Mouse (Mus musculus) layer of hippocampus, postnatal 36 days (tissue): ENCODE data around the gene Mier3. TPM values are rescaled to one million over a fixed set of nuclear protein-coding genes. Genes with fewer than 3 reads are reported as not detected.
A peak's percentile ranks its signal among the peaks of the same experiment; 100 is the strongest.

Source experiments
- DNase-seq, 2 experiments: peaks; one replicate each; pipeline ENCODE4 v3.0.0; 2022
- total RNA-seq, 2 experiments: library from RNA; stranded (reverse); gene quantifications; 2 replicates each; pipeline ENCODE4 v1.2.3; 2021

The Mier3 gene
- total RNA-seq = 10 to 100 TPM; 24.7 to 33.8 TPM

DNA sequence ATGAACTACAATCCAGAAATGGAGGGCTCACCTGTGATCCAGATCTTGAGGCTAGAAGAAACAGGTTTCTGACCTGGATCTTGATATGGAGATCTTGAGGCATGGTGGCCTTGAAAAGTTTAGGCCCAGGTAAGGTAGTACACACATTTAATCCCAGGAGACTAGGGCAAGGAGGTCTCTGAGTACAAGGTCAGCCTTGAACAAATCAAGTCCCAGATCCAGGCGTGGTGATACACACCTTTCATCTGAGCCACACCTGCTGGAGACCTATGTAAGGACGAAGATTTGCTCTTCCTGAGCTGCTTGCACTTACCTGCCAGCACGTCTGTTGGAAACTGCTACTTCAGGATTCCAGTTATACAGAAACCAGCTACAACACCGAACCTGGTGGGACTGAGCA is at the start of gene Mier3:
Gene Mier3 (plus strand): TSS at position 301 of the 400 bp plus-strand sequence.
- no peak for DNase-seq

DNA sequence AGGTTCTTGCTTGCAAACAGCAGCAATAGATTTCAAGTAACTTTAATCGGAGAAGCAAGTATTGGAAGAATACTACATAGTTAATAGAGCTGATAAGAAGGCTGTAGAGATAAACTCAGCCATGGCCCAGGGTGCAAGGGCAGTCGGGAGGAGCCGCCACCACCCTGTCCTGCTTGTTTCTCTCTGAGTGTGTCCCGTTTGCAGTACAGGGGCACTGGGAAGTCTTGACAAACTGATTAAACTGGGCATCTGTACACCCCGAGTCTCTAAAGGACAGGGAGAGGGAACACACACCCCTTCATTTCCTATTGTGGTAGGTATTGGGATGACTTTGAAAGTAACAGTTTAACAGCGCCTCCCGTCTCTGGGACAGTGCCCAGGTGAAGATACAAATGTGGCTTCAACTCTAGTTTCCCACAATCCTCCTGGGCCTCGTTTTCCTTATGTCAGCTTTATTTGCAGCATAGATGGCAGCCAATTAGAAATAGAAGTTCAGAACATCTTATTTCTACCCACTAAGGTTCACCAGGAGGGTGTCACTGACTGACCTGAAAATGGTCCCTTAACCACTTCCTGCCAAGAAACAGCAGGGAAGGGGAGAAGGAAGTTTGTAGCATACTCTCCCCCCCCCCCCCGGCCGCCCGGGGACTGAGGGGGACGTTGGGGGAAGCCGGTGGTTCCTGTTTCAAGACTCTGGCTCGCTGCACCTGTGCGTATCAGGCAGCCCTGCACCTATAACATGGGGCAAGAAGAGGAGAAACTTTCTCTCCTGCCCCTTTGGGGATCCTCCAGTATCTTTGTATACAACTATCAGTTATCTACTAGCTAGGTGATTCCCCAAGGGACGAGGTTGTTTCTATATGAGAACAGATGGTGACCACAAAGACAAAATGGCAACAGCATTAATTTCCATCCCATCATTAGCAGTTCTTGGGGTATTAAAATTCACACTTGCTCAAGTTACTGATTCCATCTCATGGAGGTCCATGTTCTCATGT is 46.3 kb upstream of the Mier3 start:
- DNase-seq = no peak

DNA sequence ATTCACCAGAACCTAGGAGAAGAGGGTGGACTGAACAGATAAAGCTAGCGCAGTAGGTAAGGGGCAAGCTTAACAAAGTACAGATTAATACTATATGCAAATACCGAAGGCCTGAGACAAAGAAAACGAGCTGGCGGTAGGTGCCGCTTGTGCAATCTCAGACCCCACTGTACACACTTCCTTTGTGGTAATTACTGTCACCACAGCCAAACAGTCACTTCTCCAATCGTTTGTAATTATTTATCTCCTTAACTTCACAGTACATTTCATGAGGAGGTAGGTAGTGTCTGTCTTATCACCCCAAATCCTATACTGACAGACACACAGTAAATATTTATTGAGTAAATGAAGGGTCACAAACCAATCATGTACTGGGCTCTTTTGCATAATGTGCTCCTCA is 40.5 kb upstream of the Mier3 start:
- no peak for DNase-seq

DNA sequence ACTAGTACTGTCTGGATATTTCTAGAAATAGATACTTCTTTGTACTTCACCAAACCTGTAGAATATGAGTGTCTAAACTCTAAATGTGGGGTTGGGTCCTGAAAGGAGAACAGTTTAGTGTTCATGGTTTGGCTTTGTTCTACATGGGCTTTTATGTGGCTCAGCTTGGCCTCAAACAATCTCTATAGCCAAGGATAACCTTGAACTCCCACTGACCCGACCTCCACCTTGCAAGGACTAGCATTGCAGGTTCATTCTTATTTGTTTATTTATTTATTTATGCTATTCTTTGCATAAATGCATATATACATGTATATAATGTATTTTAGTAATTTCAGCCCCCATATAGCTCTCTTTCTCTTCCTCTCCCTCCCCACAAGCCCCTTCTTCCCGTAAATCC is 37.1 kb upstream of the Mier3 start:
- DNase-seq = no peak

DNA sequence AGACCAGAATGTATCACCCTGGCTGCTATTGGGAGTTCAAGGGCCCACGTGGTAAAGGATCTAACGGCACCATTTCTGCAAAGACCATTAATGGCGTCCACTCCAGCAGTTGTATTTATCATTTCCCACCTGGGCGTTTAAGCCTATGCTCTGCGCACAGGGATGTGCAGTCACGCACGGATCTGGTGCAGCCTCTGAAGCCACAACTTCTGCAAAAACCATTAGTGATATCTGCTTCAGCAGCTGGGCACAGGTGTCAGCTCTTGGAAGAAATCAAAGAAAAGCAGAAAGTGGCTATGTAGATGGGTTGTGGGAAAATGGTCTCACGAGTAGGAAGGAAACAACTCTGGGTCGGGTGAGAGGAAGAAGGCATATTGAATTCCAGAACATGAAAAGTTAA is 34.6 kb upstream of the Mier3 start:
- no peak for DNase-seq

DNA sequence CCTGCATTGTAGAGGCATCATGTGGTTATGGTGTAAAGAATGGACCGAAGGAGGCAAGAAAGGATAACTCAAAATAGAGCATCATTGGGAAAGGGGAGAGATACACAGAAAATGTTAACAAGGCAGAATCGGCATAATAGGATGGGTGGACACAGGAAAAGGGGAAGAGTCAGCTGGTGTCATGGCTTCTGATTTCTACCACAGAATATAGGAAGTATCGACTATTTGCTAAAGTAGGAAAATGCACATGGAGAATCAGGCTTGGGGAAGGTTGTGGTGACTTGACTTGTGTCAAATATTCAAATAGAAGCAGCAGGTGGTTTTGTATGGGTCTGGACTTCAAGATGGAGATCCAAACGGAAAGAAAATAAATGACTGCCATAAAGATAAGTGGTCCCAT is 33.5 kb upstream of the Mier3 start:
- no peak for DNase-seq

DNA sequence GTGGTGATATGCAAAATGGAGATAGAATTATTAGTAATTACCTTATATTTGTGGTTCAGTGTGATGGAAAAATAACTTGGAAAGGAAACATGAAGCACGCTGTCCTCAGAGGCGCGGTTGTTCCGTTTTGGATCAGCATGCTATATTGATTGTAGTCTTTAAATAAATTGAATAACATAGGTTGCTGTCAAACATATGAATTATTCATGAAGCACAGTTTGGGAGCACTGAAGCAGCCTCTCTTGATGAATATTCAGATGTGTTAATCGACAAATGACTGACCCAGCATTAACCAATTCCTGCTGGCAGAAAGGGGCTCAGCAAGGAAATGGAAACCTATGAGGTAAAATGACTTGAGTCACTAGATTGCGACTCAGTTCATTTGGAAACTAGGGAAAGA is 29.8 kb upstream of the Mier3 start:
- DNase-seq = no peak

DNA sequence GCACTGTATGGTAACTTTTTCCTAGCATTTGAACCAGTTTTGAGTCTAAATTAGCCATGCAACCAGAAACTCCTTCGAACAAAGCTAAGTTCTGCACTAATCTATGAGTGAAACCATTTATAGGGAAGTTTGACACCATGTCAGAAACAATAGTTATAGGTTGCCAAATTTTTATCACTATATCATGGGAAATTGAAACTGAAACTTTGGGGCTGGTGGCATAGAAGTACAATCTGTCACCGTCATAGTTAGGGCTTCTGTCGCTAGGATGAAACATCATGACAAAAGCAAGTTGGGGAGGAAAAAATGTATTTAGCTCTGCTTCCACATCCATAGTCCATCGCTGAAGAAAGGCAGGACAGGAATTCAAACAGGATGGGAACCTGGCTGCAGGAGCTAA is 25.5 kb upstream of the Mier3 start:
- no peak for DNase-seq

DNA sequence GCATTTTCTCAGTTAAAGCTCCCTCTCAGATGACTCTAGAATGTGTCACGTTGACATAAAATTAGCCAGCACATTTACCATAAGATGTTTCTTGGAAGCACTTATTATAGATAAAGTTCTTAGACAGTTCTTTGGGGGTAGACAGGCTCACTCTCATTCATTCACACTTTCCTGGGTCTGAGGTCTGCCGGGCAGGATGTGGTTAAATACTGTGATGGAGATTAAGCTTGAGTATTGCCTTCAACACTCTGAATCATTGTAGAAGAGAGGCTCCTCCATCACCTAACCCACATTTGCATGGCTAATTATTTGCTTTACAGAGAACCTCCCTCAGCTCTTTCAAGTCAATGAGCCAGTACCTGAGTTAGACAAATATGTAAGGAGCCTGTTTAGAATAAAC is 24.9 kb upstream of the Mier3 start:
- no peak for DNase-seq

DNA sequence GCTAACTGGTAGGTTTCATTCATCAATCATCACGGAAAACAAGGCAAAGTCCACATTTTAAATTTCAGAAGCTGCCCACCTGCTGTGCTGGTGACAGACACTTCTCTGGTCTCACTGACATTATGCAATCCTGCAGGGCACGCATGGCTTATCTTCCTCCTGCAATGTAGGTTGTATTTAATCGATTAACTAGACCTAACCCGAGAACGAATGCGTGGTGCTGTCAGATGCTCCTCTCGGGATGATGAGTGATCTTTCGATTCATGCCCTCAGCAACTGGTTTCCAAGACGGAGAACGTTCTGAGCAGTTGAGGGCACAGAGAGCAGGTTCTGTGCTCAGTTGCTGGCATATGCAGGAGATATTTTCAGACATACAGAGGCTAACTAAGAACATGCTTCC is 24.5 kb upstream of the Mier3 start:
- DNase-seq = no peak

DNA sequence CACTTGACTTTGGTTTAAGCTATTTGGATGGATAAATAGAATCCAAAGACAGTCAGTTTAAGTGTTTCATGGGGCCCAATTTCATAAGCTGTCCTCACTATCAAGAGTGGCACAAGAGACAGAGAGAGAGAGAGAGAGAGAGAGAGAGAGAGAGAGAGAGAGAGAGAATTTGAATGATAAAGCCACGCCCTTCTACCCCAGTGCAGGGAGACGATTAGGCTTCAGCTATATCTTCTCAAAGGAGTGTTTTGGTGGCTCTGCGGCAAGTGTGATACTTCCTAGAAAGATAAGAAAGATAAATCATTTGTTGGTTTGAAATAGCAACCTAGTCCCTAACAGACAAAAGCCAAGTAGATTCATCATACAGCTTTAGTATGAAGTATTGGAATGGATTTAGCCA is 24.0 kb upstream of the Mier3 start:
- DNase-seq = no peak

DNA sequence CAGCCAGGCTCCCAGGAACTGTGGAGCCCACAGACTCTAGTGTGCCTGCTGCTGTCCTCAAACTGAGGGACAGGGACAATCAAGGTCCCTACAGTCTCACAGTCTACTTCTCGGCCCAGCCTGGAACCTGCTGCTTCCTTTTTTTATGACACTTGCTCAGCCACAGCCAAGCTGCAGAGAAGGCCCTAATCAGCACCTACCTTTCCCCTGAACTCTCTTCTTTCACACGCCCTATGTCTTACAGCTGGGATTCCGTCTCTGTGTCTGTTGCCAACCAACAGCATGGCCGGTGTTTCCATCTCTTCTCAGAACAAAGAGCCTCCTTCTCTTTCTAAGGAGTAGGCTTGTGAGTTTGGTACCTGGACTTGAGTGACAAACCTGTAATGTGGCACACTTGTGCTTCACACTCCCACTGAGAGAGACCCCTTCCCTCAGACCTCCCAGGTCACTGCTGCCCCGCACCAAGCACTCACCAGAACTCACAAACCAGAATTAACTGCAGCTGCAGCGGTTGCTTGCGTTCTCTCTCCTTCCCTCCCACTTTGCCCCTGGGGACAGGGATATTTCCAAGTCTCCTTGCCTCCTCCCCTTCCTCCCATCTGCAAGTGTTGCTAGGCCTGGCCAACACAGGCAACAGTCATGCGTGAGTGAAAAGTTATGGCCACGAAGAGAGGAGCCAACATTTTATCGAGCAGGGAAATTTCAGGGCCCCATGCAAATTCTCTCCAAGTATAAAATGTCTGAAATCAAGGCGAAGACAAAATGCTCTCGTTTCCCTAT is 22.1 kb upstream of the Mier3 start:
- DNase-seq = no peak

DNA sequence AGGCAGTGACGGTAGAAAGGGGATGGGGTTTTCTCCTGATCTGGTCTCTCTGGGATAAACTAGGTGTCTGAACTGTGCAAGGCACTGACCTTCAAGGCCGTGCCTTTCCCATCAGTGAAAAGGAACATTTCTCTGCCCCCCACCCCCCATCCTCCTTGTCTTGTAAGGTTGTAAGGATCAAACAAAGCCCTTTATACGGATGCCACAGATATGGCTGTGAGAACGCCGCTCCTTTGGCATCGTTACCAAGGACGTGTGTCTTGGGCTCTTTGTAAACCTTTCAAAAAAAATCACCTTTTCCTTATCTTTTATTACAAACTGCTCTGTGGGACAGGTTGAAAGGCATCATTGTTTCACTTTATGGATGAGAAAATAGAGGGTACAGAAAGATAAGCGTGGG is 21.3 kb upstream of the Mier3 start:
- no peak for DNase-seq

DNA sequence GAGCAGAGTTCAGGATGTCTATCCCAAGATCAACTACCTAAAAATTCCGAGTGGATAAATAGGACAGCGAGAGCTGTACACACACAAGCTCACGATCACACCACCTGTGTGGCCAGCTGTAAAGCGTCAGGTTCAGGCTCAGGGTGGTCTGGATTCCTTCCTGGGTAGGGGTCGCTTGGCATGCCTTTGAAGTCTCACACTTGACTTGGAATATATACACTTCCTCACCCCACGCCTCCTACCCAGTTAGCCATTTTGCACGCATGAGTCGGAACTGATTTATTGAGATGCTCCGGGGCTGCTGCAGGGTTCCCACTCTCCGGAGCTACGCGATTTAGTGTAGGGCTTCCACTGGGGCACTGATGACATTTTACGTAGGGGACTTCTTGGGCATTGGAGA is 20.7 kb upstream of the Mier3 start:
- DNase-seq = no peak

DNA sequence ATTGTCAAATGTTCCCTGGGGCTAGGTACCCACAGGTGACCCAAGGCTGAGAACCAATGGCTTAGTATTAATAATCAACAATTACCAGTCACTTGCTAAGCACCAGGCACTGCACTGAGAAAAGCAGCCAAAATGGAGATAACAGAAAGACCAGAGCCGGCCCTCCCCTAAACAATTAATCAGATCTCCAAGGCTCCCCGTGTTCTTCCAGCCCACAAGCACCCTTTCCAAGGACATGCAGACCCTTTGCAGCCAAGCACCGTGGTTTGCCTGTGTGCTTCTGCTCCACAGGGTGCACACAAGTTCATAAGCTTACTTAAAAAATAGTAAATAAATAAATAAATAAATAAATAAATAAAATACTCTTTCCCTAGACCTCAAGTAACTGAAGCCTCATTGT is 20.2 kb upstream of the Mier3 start:
- DNase-seq = no peak

DNA sequence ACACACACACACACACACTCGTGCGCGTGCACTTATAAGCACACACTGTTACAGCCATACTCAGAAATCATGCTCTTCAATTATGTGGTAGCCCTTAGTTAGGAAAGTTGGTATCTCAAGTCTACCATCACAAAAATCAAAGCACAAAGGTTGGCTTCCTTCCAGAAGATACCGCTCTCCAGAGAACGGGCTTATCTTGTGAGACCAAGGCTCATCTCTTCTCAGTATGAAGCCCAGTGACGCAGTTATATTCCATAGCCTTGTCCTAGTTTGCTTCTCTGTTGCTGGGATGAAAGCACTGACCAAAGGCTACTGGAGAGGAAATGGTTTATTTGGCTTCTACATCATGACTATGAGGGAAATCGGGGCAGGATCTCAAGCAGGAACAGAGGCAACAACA is 12.8 kb upstream of the Mier3 start:
- DNase-seq = no peak

DNA sequence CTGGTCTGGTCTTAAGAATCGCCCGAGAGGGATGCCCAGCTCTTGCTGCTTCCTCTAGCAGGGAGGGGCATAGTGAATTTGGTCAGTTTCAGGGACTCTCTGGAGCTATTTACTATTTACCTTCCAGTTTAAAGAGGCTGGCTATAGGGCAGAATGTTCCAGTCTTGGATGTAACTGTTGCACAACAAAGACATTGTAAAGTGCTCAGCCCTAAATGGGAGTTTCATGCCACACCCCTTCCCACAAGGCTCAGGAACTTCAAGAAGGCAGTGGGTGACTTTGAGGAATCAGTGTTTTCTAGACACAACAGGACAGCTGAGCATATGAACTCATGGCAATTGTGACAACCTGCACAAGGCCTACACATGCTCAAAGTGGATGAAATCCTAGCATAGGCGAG is 3.9 kb upstream of the Mier3 start:
- DNase-seq = no peak

DNA sequence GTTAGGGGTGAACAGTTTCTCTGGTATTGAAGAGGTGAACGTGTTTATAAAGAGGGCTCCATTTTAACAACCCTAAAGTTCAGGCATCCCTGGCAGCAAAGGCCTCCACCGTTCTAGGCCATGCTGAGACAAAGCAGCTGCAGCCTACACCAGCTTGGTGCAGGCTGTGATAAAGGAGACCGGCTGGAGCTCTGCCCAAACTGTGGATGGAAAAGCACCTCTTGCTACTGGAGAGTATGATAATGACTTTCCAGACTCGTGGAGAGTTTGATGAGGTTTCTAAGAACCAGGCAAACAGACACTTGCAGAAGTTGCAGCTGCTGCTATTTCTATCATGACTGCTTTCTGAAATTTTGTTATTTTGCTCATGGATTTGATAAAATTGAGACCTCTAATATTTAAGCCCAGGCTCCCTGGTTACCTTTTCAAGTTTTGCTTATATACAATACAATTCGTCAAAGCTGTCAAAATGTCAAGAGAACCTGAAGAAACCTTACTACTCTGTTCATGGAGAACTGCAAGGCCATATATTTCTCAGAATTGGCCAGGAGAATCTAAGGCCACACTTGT is 3.4 kb downstream of the Mier3 start:
- no peak for DNase-seq

DNA sequence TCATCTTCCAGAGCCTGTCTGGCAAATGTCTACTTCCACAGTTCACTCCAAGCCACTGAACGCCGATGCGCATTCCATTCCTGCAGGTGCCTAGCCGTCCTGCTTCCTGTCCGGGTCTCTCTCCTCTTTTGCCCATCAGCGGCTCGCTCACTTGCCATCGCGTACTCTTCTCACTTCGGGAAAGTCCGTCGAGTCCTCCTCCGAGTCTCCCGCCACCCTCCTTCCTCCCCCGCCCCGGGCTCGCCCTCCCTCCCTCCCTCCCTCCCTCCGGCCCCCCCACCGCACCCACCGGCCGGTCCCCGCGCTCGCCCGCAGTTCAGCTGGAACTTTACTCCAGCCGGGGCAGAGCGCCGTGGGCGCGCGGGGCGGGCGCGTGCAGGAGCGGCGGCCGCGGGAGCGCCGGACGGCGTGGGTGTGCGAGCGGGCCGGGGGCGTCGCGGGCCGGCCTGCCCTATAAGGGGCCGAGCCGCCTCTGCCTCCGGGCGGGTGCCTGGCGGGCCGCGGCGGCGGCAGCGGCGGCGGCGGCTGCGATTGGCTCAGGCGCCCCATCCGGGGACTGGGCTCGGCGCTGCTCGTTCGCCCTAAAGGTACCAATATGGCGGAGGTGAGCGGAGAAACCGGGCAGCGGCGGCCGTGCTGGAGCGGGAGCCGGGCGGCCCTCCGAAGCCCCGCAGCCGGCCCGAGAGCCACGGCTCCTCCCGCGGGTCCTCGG is 5.1 kb downstream of the Mier3 start:
- peak; percentile 84 to 87 for DNase-seq

DNA sequence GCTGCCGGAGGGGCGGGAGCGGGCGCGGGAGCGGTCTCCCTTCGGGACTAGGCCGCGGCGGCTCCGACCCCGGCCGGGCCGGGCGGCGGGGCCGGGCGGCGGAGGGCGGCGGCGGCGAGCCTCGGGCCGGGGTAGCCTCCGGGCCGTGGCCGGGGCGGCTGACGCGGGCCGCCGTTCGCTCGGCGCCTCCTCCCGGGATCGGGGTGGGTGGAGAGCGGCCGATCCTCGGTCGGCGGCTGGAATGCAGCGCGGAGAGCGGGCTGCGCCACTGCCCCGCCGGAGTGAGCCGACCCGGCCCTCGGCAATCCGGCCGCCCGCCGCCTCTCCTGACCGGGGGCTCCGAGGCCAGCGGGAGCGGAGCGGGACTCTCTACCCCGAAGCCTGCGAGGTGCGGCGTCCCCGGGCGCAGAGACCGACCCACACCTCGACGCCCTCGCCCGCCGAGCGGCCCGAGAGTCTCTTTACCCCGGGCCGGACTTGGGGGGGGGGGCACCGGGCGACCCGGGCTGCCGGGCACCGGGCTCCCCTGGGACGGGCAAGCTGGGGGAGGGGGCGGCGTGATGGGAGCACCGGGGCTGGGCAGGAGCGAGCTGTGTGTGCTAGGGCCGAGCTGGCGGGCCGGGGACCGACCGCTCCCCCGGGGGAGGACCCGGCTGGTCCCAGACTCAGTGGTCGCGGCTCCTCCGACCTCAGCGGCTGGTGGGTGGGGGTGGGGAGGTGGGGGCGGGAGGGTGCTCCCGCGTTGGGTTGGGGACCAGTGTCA is 5.9 kb downstream of the Mier3 start:
- DNase-seq = no peak

DNA sequence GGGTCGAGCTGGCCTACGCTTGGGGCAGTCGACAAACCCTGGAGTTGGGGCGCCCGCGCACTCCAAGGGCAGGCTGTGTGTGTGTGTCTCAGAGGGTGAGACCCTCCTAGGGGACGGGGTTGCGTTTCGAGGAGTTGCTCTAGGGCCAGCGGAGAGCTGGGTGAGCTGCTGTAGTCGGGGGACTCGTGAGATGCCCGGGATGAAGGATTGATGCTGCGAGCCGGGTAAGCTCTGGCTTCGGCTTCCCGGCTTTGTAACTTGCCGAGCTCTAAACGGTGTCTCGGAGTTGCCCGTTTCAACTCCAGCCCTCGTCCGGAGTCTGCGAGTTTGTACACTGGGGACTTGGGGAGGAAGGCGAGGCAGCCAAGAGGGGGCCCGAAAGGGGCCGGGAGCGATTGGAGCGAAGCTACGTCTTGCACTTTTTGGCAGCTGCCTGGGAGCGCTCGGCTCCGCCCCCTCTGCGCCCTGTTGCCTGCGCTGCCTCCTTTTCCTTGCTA is 6.6 kb downstream of the Mier3 start:
- DNase-seq = peak; percentile 41 to 56

DNA sequence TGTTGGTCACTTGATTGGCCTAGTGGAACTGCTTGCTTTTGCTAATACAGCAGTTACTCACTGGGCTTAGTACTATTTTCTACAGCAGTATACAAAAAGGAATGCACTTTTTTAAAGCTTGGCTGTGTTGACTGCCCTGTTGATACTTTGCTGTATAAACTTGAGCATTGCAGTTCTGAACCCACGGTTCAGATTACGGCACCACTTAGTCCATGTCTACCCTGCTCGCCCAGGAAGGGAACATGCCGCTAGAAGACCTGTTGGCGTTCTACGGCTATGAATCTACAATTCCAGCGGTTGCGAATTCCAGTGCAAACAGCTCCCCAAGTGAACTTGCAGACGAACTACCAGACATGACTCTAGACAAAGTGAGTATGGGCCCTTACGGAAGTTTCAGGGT is 22.6 kb downstream of the Mier3 start:
- DNase-seq = no peak
